Mouse (Mus musculus) forebrain, postnatal 0 days (tissue): ENCODE data around the gene Slc16a11. TPM values are rescaled to one million over a fixed set of nuclear protein-coding genes. Genes with fewer than 3 reads are reported as not detected.
"Not testable (repeated sequence)": the region's sequence is repeated elsewhere in the genome, so short reads cannot be mapped to it uniquely, and the experiment has no call there.

Source experiments
- ATAC-seq: fragments of 200-750 bp; cut with Nextera tagmentation; 2 replicates; pipeline ENCODE4 v1.8.0; 2017; ENCODE audit warnings: mild to moderate bottlenecking, moderate library complexity
- DNase-seq: peaks from one replicate; pipeline ENCODE4 v3.0.0-alpha.2; 2015
- H3K27ac ChIP-seq: fragments of 300-500 bp; sonication (generic); 2 replicates; pipeline ENCODE4 v1.5.1; 2014; ENCODE audit warnings: low read depth, mild to moderate bottlenecking, antibody characterized with exemption, low read length, moderate library complexity, mixed read lengths
- H3K27me3 ChIP-seq: fragments of 300-500 bp; sonication (generic); 2 replicates; pipeline ENCODE4 v1.6.1; 2014; ENCODE audit warnings: mild to moderate bottlenecking, low read length, mixed read lengths; ENCODE audit not compliant: insufficient read depth
- H3K36me3 ChIP-seq: fragments of 300-500 bp; sonication (generic); 2 replicates; pipeline ENCODE4 v1.6.1; 2014; ENCODE audit warnings: mild to moderate bottlenecking, moderate library complexity; ENCODE audit not compliant: insufficient read depth
- H3K4me1 ChIP-seq: fragments of 300-500 bp; sonication (generic); 2 replicates; pipeline ENCODE4 v1.6.1; 2014; ENCODE audit warnings: antibody characterized with exemption; ENCODE audit not compliant: insufficient read depth
- H3K4me2 ChIP-seq: fragments of 300-500 bp; sonication (generic); 2 replicates; pipeline ENCODE4 v1.6.1; 2014; ENCODE audit warnings: low read depth, mild to moderate bottlenecking, moderate library complexity
- H3K4me3 ChIP-seq: fragments of 300-500 bp; sonication (generic); 2 replicates; pipeline ENCODE4 v1.5.1; 2014; ENCODE audit warnings: low read depth, low read length, mixed read lengths
- H3K9ac ChIP-seq: fragments of 300-500 bp; sonication (generic); 2 replicates; pipeline ENCODE4 v1.6.1; 2014; ENCODE audit warnings: mild to moderate bottlenecking
- H3K9me3 ChIP-seq: fragments of 300-500 bp; sonication (generic); 2 replicates; pipeline ENCODE4 v1.6.1; 2016; ENCODE audit warnings: low read length
- CTCF ChIP-seq: sonication (generic); IDR thresholded peaks from 2 replicates; pipeline ENCODE4 v1.5.1; 2016; ENCODE audit warnings: antibody characterized with exemption, control low read depth, low read depth
- WGBS: fragments of 180-500 bp; shearing (Covaris S2); extraction: QIAGEN DNeasy Blood & Tissue Kit; methylation state at CpG from one replicate; pipeline ENCODE4 v1.1.7; 2014; 5-methylcytosine and 5-hydroxymethylcytosine counted together
- polyA plus RNA-seq: library from polyadenylated mRNA; unstranded; fragments of >200 nt; fragmentation: Nextera tagmentation; extraction: Ambion mirVana; gene quantifications from 2 replicates; pipeline ENCODE4 v1.2.1, GENCODE M21; 2015
- total RNA-seq: library from RNA; depleted of rRNA; stranded (reverse); fragments of >200 nt; gene quantifications from 2 replicates; pipeline ENCODE4 v1.2.3, GENCODE M21; 2014; rRNA removed

Gene Slc16a11
- total RNA-seq (11.8 and 19.7 TPM in 2 replicates), polyA plus RNA-seq (9.6 and 13.1 TPM in 2 replicates)

DNA sequence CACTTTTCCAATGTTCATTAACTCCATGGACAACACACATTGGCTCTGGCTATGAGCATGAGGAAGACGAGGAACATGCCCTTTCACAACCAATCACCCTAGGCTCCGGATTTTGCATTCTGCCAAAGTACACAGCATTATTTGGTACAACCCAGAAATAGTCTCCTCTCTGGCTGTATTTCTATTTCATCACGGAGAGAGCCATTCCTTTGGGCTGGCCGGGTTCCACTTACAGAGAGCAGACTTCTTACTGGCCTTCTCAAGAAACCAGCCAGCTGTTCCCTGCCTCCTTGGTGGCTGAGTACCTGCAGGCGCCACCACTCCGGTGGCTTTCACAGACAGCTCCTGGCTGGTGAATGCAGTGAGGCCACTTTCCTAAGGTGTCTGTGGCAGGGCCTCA is at the start of gene Slc16a11:
Gene Slc16a11, plus strand, starts transcription at position 330 of the 400 bp plus-strand sequence.
- H3K9ac ChIP-seq = peak within 1 kb of the TSS; percentile 54; the same call in 1 of the 2 replicates

DNA sequence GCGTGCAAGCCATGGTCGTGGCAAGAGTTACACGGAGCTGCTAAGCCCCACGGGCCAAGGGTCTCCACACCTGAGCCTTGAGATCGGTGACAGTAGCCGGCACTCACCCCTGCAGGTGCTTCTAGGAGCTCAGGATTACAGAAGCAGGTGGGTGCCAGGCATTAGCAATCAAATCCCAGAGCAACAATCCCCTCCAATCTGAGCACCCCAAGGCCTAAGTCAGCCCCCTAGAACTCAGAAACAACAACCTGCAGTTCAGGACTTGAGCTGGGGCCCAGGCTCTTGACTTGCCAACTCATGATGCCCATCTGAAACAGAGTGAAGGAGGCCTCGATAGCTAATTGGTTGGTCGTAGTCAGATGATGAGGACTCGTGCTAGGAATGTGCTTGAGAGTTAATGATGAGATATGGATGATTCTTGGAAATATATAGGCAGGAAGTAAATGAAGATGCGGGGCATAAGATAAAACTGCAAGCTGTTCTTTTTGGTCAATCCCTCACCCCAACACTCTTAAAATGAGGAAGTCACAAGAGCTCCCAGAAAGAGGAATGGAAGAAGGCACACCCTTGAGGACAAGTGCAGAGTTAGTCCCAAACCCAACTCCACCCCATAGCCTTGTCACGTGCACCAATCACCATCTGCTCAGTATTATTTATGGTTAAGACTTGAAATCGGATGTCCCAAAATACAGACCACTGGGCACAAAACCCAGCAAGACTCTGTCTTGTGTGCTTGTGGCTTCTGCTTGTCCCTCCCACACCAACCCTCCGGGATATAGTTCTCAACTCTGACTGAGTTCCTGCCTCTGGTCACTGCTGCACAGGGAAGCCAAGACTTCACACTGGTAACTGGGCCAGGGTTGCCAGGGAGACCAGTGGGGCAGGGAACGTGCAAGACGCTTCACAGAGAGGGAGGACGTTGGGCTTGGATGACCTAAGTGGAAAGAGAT is 46.3 kb upstream of the Slc16a11 start:
- no peak for DNase-seq
- H3K27ac ChIP-seq = no peak overlapping the region
- H3K4me3 ChIP-seq = no peak overlapping the region
- H3K36me3 ChIP-seq = no peaks in the 10 kb centered on the region
- H3K4me2 ChIP-seq = no peak overlapping the region
- 67% methylated on average over 16 of the region's 16 CpGs for WGBS
- no peaks in the 10 kb centered on the region for H3K9me3 ChIP-seq
- ATAC-seq = no peak
- no peaks in the 10 kb centered on the region for H3K4me1 ChIP-seq
- no peak for TF ChIP-seq CTCF
- no peak overlapping the region for H3K9ac ChIP-seq
- no peaks in the 10 kb centered on the region for H3K27me3 ChIP-seq

More for the DNA sequence above, at the start of gene Slc16a11:
- Histone ChIP-seq H3K27ac (no peak within 1 kb of the TSS), H3K4me3 (peak within 1 kb of the TSS; percentile 41), H3K27me3 (peaks cover 23% of the 10 kb centered on the region), H3K4me2 (peak within 1 kb of the TSS; percentile 80), H3K36me3 (peaks cover 4% of the 10 kb centered on the region), H3K4me1 (peaks cover 12% of the 10 kb centered on the region), H3K9me3 (no peaks in the 10 kb centered on the region)
- no peak for TF ChIP-seq CTCF
- 63% methylated on average over 6 of the region's 6 CpGs for WGBS
- no peak for DNase-seq
- no peak for ATAC-seq

DNA sequence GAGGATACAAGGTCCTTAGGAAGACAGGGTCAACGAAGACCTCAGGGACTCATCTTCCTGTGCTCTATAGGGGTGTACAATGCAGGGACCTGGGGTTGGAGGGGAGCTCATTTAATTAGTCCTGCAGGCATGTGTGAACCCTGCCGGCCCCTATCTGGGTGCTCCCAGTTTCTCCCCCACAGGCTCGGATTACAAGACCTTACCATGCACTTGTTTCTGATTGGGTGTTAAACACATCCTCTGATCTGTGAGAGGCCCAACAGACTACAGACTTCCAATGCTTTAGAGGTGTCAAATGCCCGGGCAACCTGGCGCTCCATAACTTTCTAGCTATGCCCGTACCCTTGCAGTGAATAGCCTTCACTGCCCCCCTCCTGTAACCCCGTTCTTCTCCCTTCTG is 44.4 kb upstream of the Slc16a11 start:
- Histone ChIP-seq H3K36me3 (no peaks in the 10 kb centered on the region), H3K4me3 (no peak overlapping the region), H3K27me3 (no peaks in the 10 kb centered on the region), H3K4me2 (no peak overlapping the region), H3K27ac (no peak overlapping the region), H3K9ac (no peak overlapping the region), H3K4me1 (no peaks in the 10 kb centered on the region), H3K9me3 (no peaks in the 10 kb centered on the region)
- 59% methylated on average over 7 of the region's 7 CpGs for WGBS
- ATAC-seq = no peak
- TF ChIP-seq CTCF = no peak
- no peak for DNase-seq

DNA sequence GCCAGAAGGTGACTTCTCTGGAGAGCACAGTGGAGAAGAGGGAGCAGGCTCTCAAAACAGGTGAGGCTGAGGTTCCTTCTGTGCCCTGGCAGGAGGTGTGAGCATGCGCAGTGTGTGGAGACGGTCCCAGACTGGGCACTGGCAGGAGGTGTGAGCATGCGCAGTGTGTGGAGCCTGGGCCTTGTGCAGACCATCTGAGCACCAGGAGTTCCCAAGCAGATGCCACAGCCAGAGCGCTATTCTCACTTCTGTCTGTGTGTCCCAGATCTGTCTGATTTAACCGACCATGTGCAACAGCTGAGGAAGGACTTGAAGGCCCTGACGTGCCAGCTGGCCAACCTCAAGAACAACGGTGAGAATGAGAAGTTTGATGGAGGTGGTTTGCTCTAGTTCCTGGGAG is 43.1 kb upstream of the Slc16a11 start:
- WGBS = 78% methylated on average over 7 of the region's 7 CpGs
- not testable (repeated sequence) for H3K4me2 ChIP-seq, H3K4me1 ChIP-seq, H3K27me3 ChIP-seq, H3K4me3 ChIP-seq, ATAC-seq, H3K9ac ChIP-seq, H3K36me3 ChIP-seq, DNase-seq, H3K9me3 ChIP-seq, H3K27ac ChIP-seq

DNA sequence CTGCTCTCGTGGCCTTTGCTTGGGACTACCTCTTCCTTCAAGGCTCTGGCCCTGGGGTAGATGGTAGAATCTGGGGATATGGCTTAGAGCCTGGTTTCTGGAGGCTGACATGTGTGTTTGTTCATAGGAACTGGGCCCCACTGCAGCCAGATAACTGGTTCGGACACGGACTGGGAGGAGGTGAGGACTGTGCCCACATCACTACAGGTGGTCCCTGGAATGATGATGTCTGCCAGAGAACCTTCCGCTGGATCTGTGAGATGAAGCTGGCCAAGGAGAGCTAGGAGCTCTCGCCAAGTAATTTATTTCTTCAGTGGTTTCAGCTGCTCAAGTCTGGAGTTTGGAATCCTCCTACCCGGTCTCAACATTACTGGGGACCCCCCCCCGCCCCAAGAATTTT is 42.3 kb upstream of the Slc16a11 start:
- Histone ChIP-seq H3K4me2 (no peak overlapping the region), H3K9me3 (no peaks in the 10 kb centered on the region), H3K4me3 (no peak overlapping the region), H3K27me3 (no peaks in the 10 kb centered on the region), H3K9ac (no peak overlapping the region), H3K27ac (no peak overlapping the region), H3K4me1 (no peaks in the 10 kb centered on the region), H3K36me3 (no peaks in the 10 kb centered on the region)
- no peak for TF ChIP-seq CTCF
- no peak for DNase-seq
- WGBS = 74% methylated on average over 7 of the region's 7 CpGs
- no peak for ATAC-seq

DNA sequence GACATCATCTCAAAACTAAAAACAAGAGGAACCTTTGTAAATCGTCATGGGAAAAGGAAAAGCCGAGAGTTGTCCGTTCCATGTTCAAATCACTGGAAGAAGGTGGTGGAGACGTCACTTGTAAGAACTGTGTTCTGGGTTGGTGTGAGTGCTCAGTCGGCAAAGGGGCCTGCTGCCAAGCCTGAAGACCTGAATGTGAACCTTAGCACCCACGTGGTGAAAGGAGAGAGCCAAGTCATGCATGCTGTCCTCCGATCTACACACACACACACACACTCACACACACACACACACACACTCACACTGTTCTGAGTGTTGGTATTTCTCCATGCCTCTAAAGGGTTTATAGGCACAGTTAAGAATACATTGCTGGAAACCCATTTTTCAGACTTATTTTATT is 41.4 kb upstream of the Slc16a11 start:
- WGBS = 84% methylated on average over 7 of the region's 7 CpGs
- no peak for TF ChIP-seq CTCF
- no peak overlapping the region for H3K27ac ChIP-seq

DNA sequence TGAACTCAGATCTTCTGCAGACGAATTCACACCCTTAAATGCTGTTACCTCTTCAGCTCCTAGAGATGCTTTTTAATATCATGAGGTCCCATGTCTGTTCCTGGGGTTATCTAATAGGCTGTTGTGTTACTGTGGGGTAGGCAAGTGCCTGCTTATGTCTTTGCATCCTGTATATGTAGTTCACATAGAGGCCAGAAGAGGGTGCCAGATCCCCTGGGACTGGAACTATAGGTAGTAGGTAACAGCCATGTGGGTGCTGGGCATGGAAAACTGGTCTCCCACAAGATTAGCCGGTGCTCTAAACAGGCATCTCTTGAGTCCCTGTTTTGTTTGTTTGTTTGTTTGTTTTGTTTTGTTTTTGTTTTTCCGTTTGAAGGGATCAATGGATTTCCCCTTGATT is 40.7 kb upstream of the Slc16a11 start:
- peak; percentile 42 for TF ChIP-seq CTCF
- no peak overlapping the region for H3K4me2 ChIP-seq
- H3K27ac ChIP-seq = no peak overlapping the region
- H3K4me3 ChIP-seq = no peak overlapping the region
- DNase-seq (no peak), ATAC-seq (no peak)
- no peaks in the 10 kb centered on the region for H3K9me3 ChIP-seq
- no peak overlapping the region for H3K9ac ChIP-seq
- WGBS = 43% methylated on average over 3 of the region's 3 CpGs
- H3K4me1 ChIP-seq = no peaks in the 10 kb centered on the region
- no peaks in the 10 kb centered on the region for H3K27me3 ChIP-seq
- no peaks in the 10 kb centered on the region for H3K36me3 ChIP-seq

More for the DNA sequence above, 41.4 kb upstream of the Slc16a11 start:
- Histone ChIP-seq H3K4me2 (no peak overlapping the region), H3K9me3 (no peaks in the 10 kb centered on the region), H3K4me3 (no peak overlapping the region), H3K4me1 (no peaks in the 10 kb centered on the region), H3K9ac (no peak overlapping the region), H3K36me3 (no peaks in the 10 kb centered on the region), H3K27me3 (no peaks in the 10 kb centered on the region)
- ATAC-seq (no peak), DNase-seq (no peak)
